In genomic region chr10:34110863-34111465, GRCm38 (mm10) we compare ENCODE assay signal across 24 mouse cellular contexts. TPM values are rescaled to one million over a fixed set of nuclear protein-coding genes. Genes with fewer than 3 reads are reported as not detected.
DNase-seq lines count a peak whose midpoint lies in the region; TF ChIP-seq lines count a peak whose summit lies in the region.
"Had no signal": no experiment of that assay in that cellular context is flagged by ENCODE, and none has a peak within 500 bp of the region (broad histone marks: within the 10 kb centered on the region; RNA-seq: fewer than 3 reads in every experiment).

No protein-coding gene starts in this region.

- H3K4me3 ChIP-seq in thymus, adult 2 months (ENCODE audit: control insufficient read depth, insufficient read depth, low read length), result no peak overlapping the region
- H3K4me3 ChIP-seq in bone marrow, adult 2 months (replicated peaks; ENCODE audit: control insufficient read depth, low read depth, low read length), result no peak overlapping the region
- H3K4me3 ChIP-seq: heart, adult 2 months; heart, embryonic 15.5 days; left cerebral cortex, adult 2 months; limb, embryonic 10.5 days; midbrain, embryonic 15.5 days; myocyte had no signal

- TF ChIP-seq POLR2A in thymus, adult 2 months (IDR thresholded peaks at IDR 0.05; ENCODE audit: control insufficient read depth, extremely low read depth, insufficient read depth, low read length, poor library complexity), result no peak
- TF ChIP-seq POLR2A in bone marrow, adult 2 months (IDR thresholded peaks at IDR 0.05; ENCODE audit: borderline replicate concordance, control insufficient read depth, low read depth, low read length), result no peak

- TF ChIP-seq CTCF in thymus, adult 2 months (IDR thresholded peaks at IDR 0.05; ENCODE audit: borderline replicate concordance, control insufficient read depth, extremely low read depth, insufficient read depth, low read length, poor library complexity), result no peak
- no peak for TF ChIP-seq CTCF in bone marrow, adult 2 months (IDR thresholded peaks at IDR 0.05; ENCODE audit: control insufficient read depth, insufficient read depth, low read length)

- no peaks in the 10 kb centered on the region for H3K27me3 ChIP-seq in thymus, adult 2 months (ENCODE audit: control insufficient read depth, insufficient read depth, low read length)
- H3K27me3 ChIP-seq: heart, embryonic 15.5 days; midbrain, embryonic 15.5 days had no signal

- 5% methylated on average over 13 of the region's 13 CpGs for WGBS in thymus, adult 2 months
- 73% methylated on average over 13 of the region's 13 CpGs for WGBS in bone marrow, adult 2 months

- peak; percentile 24 for DNase-seq in thymus, adult 2 months
- DNase-seq in thymus, adult 18-20 months, result no peak
- DNase-seq in natural killer cell, adult 2 months (ENCODE audit: low spot score in 2 of 2), result peak; percentile 6 to 31
- no peak for DNase-seq in cerebellum, postnatal 25 days
- DNase-seq in cerebellum, adult 9-11 months, result no peak
- DNase-seq in heart, postnatal 14 days, result no peak
- DNase-seq in adrenal gland, postnatal 14 days, result no peak
- DNase-seq: cerebellum, adult 11-12 months; cerebellum, postnatal 36 days; gastrocnemius, postnatal 10 days; heart, adult 2 months; kidney, adult 8-10 months; kidney, postnatal 25 days; lung, adult 18-20 months; lung, postnatal 14 days had no signal

- peaks cover 7% of the 10 kb centered on the region for H3K4me1 ChIP-seq in thymus, adult 2 months (replicated peaks; ENCODE audit: control insufficient read depth, insufficient read depth, low read length)
- no peaks in the 10 kb centered on the region for H3K4me1 ChIP-seq in bone marrow, adult 2 months (ENCODE audit: control insufficient read depth, insufficient read depth, low read length)
- H3K4me1 ChIP-seq: heart, embryonic 15.5 days; midbrain, embryonic 15.5 days had no signal

- H3K36me3 ChIP-seq in thymus, adult 2 months (ENCODE audit: control insufficient read depth, insufficient read depth, low read length), result no peaks in the 10 kb centered on the region
- H3K36me3 ChIP-seq: heart, embryonic 15.5 days; limb, embryonic 10.5 days; midbrain, embryonic 15.5 days had no signal

- H3K27ac ChIP-seq in thymus, adult 2 months (ENCODE audit: control insufficient read depth, insufficient read depth, low read length), result peak overlapping the region; percentile 37; the same call in 1 of the 2 replicates
- 0 out of 2 replicates have a peak overlapping the region, but pooled peaks have one; percentile 15 for H3K27ac ChIP-seq in bone marrow, adult 2 months (ENCODE audit: control insufficient read depth, insufficient read depth, low read depth, low read length, poor library complexity)
- H3K27ac ChIP-seq: heart, adult 2 months; heart, embryonic 15.5 days; left cerebral cortex, adult 2 months; limb, embryonic 10.5 days; midbrain, embryonic 15.5 days; stomach, postnatal 0 days had no signal

- intact Hi-C loops in heart, postnatal 14 days (cut with DNase I), result no loop called here

RNA-seq across cellular contexts. Expression of gene Calhm5, which starts 14.6 kb away (rescaled TPM):
- polyA plus RNA-seq in thymus, adult 2 months (2012; rRNA removed), result 0.06 and 0.09 TPM in 2 replicates
- polyA plus RNA-seq in bone marrow, adult 2 months (2011; ENCODE audit: insufficient read depth, insufficient read length, low replicate concordance, missing spikeins), result not detected in 2 replicates
- total RNA-seq in heart, postnatal 14 days (2021), result under 1 TPM; 0.51 to 0.60 TPM
- 0.15 TPM in 2 replicates for total RNA-seq in adrenal gland, postnatal 14 days (2021)
- total RNA-seq: megakaryocyte-erythroid progenitor cell, adult 5-6 weeks had no signal

RNA-seq across cellular contexts. Expression of gene Calhm6, which starts 16.8 kb away (rescaled TPM):
- polyA plus RNA-seq in thymus, adult 2 months (2012; rRNA removed), result 13.5 and 16.5 TPM in 2 replicates
- polyA plus RNA-seq in bone marrow, adult 2 months (2011; ENCODE audit: insufficient read depth, insufficient read length, low replicate concordance, missing spikeins), result 5.1 TPM in 1 of 2 replicates, not detected in the other
- total RNA-seq in heart, postnatal 14 days (2021), result not detected
- total RNA-seq in adrenal gland, postnatal 14 days (2021), result 0.85 and 4.5 TPM in 2 replicates
- polyA plus RNA-seq: Patski had no signal

Comparison
In these comparisons a context has a peak if more than half of its experiments do, and no peak if none do; other contexts are left out.
1. DNase-seq: peak in thymus, adult 2 months (single experiment) and natural killer cell, adult 2 months (2 of 2); none in thymus, adult 18-20 months (0 of 2), cerebellum, postnatal 25 days (0 of 2), cerebellum, adult 9-11 months (single experiment), heart, postnatal 14 days (0 of 2) and adrenal gland, postnatal 14 days (single experiment).